Mouse (Mus musculus): ENCODE results near the gene Dock1.

DNA sequence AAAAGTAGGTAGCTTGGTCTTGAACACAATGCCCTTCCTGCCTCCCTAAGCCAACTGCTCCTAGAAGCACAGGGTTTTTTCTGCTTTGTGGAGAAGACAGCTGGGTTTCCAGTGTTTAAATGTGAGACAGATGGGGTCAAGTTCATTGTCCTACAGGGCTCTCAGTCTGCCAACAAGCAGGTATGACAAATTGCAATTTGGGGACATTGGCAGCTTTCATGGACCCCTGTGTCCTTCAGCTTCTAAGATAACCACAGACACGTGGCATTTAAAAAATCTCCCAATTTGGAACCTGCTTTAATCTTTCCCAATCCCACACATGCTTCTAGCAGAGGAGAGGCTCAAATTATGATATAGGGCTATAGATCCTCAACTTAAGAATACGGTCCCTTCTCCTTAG lies 224.2 kb downstream of the Dock1 start:
- TF ChIP-seq POLR2A (IDR thresholded peaks at IDR 0.05; ENCODE audit: low read depth, low read length) (no peak), CTCF (IDR thresholded peaks at IDR 0.05; ENCODE audit: extremely low read depth, insufficient read depth, insufficient read length, insufficient replicate concordance) (no peak)

Measured in spleen, adult 2 months (tissue).